Mouse (Mus musculus) induced T-regulatory cell, adult 2 months (primary cell): ENCODE results near the gene Adgrg2.
A peak's percentile ranks its signal among the peaks of the same experiment; 100 is the strongest.

ENCODE experiments used
- DNase-seq: peaks from one replicate; pipeline ENCODE4 v3.0.0-alpha.2; 2012; ENCODE audit warnings: low read depth

The Adgrg2 gene

GRCm38 (mm10) chrX:160390464-160390956 is at the start of gene Adgrg2:
Gene Adgrg2, plus strand, starts transcription at chrX:160390690.
- DNase-seq, result no peak

GRCm38 (mm10) chrX:160350995-160351394 is 39.5 kb upstream of the Adgrg2 start:
- DNase-seq, result no peak

DNA sequence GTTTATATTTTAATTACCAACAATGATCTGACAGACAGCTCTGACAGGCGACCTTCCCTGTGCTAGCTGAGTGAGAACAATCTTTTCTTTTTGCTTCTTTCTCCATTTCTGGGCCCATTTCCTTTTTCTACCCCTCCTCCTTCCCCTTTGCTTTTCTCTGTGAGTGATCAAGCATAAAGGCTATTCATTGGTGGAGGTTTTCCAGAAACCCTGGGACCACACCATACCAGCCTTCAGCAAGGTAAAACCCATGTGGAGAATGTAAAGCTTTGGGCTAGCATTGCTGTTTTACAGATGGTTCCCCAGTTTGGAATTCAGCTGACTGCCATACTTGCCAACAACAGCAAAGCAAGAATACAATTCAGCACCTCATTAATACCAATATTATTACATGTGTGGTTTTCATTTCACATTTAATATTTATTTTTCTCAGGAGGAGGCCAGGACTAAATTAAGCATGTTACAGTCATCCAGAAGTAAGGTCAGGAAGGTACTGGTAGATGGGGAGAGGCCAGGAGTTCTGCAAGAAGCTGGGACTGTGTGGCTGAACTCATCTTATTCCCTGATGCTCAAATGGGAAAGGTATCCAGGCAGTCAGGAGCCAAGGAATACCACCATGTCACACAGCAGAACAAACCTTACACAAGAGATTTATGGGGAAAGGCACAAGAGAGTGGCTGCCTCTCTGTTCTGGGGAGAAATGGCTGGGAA is 38.4 kb upstream of the Adgrg2 start:
- DNase-seq, result no peak

GRCm38 (mm10) chrX:160384748-160385501 is 5.6 kb upstream of the Adgrg2 start:
- DNase-seq, result no peak

DNA sequence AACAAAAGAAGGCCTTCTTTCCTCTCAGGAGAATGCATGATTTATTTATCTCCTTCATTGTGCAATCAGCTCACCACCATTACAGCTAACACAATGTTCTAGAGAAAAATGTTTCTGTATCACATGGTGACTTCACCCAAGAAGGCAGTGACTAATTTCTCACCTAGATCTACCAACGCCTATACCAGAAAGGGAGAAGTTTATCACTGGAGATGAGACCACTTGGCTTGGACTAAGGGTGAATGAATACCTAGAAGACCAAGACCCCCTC is 5.1 kb upstream of the Adgrg2 start:
- no peak for DNase-seq

DNA sequence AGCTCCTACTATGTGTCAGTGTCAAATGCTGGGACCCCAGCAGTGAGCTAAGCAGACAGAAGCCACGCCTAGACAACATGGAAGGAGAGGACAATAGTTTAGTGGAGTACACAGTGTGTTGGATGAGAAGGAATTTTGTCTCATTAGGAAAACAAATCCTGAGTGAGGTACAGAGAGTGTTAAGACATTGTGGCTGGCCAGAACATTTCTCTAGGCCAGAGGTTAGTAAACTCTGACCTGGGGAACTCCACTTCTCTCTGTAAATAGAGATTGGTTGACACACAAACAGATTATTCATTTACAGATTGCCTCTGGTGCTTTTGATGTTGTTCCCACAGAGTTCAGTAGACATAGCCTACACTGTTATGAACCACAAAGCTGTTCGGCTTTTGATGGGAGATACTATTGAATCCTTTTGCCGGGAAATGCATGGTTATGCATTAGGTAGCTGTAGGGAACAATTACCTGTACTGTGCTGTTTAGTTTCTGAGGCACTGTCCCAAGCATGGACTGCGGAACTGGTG is 22.5 kb downstream of the Adgrg2 start:
- no peak for DNase-seq

GRCm38 (mm10) chrX:160413881-160414395 is 23.4 kb downstream of the Adgrg2 start:
- no peak for DNase-seq

- no peak for DNase-seq
Measured at GRCm38 (mm10) chrX:160418397-160418796, 27.9 kb downstream of the Adgrg2 start.

- no peak for DNase-seq
Measured at GRCm38 (mm10) chrX:160423737-160424136, 33.2 kb downstream of the Adgrg2 start.

DNA sequence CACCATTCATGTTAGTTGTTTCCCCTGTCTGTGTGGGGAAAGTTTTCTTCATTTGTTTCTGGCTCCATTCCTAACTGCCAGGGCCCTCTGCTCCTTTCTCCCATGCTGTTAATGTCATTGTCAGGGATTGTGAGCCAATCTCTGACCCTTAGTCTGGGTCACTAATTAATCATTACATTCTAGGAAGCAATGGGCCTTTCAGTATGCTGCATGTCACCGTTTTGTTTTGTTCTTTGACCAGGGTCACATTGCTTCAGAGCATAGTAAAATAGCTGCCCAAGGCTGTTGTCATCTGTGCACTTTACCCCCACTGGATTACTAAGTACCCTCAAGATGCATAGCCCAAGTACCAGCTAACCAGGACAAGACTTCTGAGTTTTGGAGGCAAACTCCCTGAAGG is 36.0 kb downstream of the Adgrg2 start:
- no peak for DNase-seq

DNA sequence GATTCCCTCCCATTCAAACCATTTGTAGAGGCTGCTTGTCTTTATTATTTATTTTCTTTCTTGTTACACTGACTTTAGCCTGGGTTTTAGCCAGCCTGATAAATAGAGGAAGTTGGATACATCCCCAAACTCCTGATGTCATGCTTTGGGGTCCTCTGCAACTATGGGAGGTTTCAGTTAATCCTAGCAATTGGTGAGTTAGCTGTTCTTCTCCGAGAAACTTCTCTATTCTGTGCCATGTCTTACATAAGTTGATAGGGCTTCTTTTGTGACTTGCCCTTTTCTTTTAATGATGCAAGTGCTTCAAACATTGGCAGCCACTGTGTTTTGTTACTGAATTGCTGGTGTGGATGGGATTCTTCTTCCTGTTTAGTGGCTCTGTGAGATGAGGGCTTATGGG is 36.4 kb downstream of the Adgrg2 start:
- DNase-seq, result no peak

DNA sequence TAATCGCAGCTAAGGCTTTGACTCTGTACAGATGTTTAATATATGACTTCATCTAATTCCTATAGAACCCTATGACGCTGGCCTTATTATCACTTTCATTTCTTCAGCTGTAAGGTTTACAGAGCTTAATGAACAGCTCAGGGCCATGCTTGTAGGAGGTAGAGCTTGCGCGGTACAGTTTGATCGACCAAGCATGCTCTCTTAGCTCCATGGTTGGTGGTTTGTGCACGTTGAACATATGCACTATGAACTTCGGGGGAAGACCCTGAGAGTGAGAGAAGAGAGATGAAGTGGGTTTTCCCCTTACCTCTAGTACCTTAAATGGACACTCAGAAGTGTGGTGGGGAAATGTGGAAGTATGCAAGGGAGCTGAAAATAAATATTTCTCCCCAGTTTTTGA is 41.7 kb downstream of the Adgrg2 start:
- DNase-seq, result no peak

DNA sequence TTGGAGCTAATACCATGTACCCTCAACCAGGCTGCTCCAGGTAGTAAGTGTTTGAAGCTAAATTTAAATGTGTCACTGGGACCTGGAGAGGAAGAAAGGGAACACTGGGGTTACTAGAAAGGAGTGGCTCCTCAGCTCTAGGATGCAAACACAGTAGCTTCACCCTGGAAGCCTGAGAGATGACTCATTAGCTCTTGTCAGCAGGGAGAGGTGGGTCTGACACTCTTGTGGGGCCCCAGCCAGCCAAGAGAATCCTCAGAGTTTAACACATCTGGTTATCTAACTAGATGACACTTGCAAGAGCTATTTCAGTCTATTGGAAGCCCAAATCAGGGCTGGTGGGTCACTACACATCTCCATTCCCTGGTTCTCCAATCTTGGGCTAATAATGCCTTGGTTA is 50.8 kb downstream of the Adgrg2 start:
- no peak for DNase-seq

GRCm38 (mm10) chrX:160448351-160448750 is 57.9 kb downstream of the Adgrg2 start:
- DNase-seq, result no peak

- peak; percentile 1 for DNase-seq
Measured at GRCm38 (mm10) chrX:160449363-160449762, 58.9 kb downstream of the Adgrg2 start.

GRCm38 (mm10) chrX:160455686-160456085 is 65.2 kb downstream of the Adgrg2 start:
- no peak for DNase-seq

GRCm38 (mm10) chrX:160471257-160471786 is 80.8 kb downstream of the Adgrg2 start:
- no peak for DNase-seq

DNA sequence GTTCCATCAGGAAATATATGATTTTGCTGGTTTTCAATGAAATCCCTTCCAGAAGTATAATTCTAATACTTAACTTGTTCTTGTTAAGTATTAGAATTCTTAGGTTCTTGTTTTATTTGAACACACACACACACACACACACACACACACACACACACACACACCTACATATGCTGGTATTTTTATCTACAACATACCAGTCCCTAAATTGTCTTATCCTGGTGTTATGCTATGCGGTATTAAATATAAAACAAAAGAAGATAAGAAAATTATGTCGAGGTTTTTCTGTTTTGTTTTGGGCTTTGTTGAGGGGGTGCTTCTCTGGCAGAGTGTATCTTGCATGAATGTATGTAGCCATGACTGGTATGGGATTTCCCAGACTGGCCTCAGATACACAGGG is 99.3 kb downstream of the Adgrg2 start:
- no peak for DNase-seq

- no peak for DNase-seq
Measured at GRCm38 (mm10) chrX:160494333-160494732, 103.8 kb downstream of the Adgrg2 start.

DNA sequence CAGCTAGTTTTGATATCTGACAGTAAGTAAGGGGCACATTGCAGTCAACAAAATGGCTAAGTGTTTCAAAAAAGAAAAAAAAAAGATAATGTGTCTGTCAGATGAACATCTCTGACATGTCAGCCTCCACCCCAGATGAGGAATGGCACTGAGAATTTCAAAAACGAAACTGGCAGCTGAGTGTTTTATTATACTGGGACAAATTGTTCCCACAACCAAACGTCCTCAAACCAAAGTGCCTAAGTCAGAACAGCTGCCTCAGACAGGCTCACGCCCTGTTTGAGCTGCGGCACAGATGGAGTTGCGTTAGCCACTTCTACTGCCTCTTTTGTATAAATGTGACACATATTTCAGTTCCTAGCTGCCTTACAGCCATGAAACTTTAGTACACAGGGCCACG is 104.4 kb downstream of the Adgrg2 start:
- DNase-seq, result no peak

GRCm38 (mm10) chrX:160496473-160496872 is 106.0 kb downstream of the Adgrg2 start:
- DNase-seq, result no peak

DNA sequence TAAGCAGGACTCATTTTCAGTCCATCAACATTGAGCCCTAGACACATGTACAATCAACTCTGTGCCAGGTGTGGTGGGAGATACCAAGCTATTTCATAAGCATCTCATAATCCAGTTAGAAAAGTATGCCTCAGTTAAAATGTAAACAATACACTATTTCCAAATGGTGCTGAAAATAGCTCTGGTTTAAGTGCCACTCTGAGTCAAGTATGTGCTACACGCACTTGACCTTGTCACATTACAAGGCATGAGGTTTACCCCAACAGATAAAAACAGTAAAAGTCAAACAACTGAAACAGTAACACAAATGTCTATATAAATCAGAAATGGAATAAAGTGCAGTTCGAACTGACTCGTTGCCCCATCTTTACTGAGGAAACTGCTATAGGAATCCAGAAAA is 110.6 kb downstream of the Adgrg2 start:
- no peak for DNase-seq

DNA sequence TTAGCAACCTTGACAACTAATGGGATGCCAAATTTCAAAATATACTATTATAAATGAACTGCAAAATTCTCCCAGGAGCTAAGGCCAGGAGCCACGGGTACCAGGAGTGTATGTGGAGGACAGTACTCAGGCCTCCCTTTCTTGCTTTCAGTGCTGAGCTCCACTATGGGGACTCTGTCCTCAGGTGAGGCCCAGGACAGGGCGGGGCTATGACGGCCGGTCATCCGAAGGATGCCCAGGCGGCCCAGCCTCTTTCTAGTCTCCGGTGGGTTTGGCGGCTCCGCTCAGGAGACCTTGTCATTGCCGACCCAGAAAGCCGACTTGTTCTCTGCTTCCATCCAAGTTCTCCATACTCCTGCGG is 111.2 kb downstream of the Adgrg2 start:
- DNase-seq, result no peak
